Mouse (Mus musculus) hindbrain, postnatal 0 days (tissue): Measurements from ENCODE around the gene Ifnar1. TPM values are rescaled to one million over a fixed set of nuclear protein-coding genes. Genes with fewer than 3 reads are reported as not detected.
A peak's percentile ranks its signal among the peaks of the same experiment; 100 is the strongest.

Experiments
- ATAC-seq: fragments of 200-750 bp; cut with Nextera tagmentation; 2 replicates; pipeline ENCODE4 v1.8.0; 2017; ENCODE audit warnings: mild to moderate bottlenecking, moderate TSS enrichment, moderate library complexity
- DNase-seq: peaks from one replicate; pipeline ENCODE4 v3.0.0-alpha.2; 2015; ENCODE audit warnings: low spot score
- H3K27ac ChIP-seq: fragments of 300-500 bp; sonication (generic); 2 replicates; pipeline ENCODE4 v1.5.1; 2014; ENCODE audit warnings: mild to moderate bottlenecking
- H3K27me3 ChIP-seq: fragments of 300-500 bp; sonication (generic); 2 replicates; pipeline ENCODE4 v1.6.1; 2014; ENCODE audit warnings: low read length, mixed read lengths; ENCODE audit not compliant: insufficient read depth
- H3K36me3 ChIP-seq: fragments of 300-500 bp; sonication (generic); 2 replicates; pipeline ENCODE4 v1.6.1; 2014; ENCODE audit warnings: low read length, mixed read lengths; ENCODE audit not compliant: insufficient read depth
- H3K4me1 ChIP-seq: fragments of 300-500 bp; sonication (generic); 2 replicates; pipeline ENCODE4 v1.6.1; 2014; ENCODE audit warnings: antibody characterized with exemption, low read length, mixed read lengths; ENCODE audit not compliant: insufficient read depth
- H3K4me2 ChIP-seq: fragments of 300-500 bp; sonication (generic); 2 replicates; pipeline ENCODE4 v1.6.1; 2014; ENCODE audit warnings: low read depth, mild to moderate bottlenecking, low read length, moderate library complexity, mixed read lengths
- H3K4me3 ChIP-seq: fragments of 300-500 bp; sonication (generic); 2 replicates; pipeline ENCODE4 v1.5.1; 2014; ENCODE audit warnings: low read length
- H3K9ac ChIP-seq: fragments of 300-500 bp; sonication (generic); replicated peaks from 2 replicates; pipeline ENCODE4 v1.6.1; 2014; ENCODE audit warnings: mild to moderate bottlenecking, low read length, moderate library complexity, mixed read lengths
- H3K9me3 ChIP-seq: fragments of 300-500 bp; sonication (generic); 2 replicates; pipeline ENCODE4 v1.6.1; 2016; ENCODE audit warnings: low read length, mixed read lengths
- CTCF ChIP-seq: IDR thresholded peaks from 2 replicates; pipeline ENCODE4 v1.5.1; 2016; ENCODE audit warnings: antibody characterized with exemption, control low read depth, low read depth
- WGBS: fragments of 180-500 bp; shearing (Covaris S2); extraction: QIAGEN DNeasy Blood & Tissue Kit; methylation state at CpG from one replicate; pipeline ENCODE4 v1.1.7; 2014; 5-methylcytosine and 5-hydroxymethylcytosine counted together
- polyA plus RNA-seq: library from polyadenylated mRNA; unstranded; fragments of >200 nt; fragmentation: Nextera tagmentation; extraction: Ambion mirVana; gene quantifications from 2 replicates; pipeline ENCODE4 v1.2.1, GENCODE M21; 2015
- total RNA-seq: library from RNA; depleted of rRNA; stranded (reverse); fragments of >200 nt; gene quantifications from 2 replicates; pipeline ENCODE4 v1.2.3, GENCODE M21; 2014

Ifnar1 gene
- total and polyA plus RNA-seq, 2 experiments from 2014 or later: 34.1 to 53.1 TPM

- H3K9ac ChIP-seq: no peak overlapping the region
- no peak overlapping the region for H3K27ac ChIP-seq
- no peak overlapping the region for H3K4me2 ChIP-seq
- no peaks in the 10 kb centered on the region for H3K9me3 ChIP-seq
- ATAC-seq (no peak), DNase-seq (no peak)
- TF ChIP-seq CTCF: no peak
- H3K36me3 ChIP-seq: peaks cover 54% of the 10 kb centered on the region
- H3K4me1 ChIP-seq: no peaks in the 10 kb centered on the region
- H3K4me3 ChIP-seq: no peak overlapping the region
- 93% methylated on average over 12 of the region's 12 CpGs for WGBS
- H3K27me3 ChIP-seq: no peaks in the 10 kb centered on the region
Measured at GRCm38 (mm10) chr16:91506396-91506795, 21.4 kb downstream of the Ifnar1 start.

- peak; percentile 88 for DNase-seq
- Histone ChIP-seq H3K27ac (no peak overlapping the region), H3K9ac (no peak overlapping the region), H3K4me1 (no peaks in the 10 kb centered on the region), H3K9me3 (no peaks in the 10 kb centered on the region), H3K27me3 (no peaks in the 10 kb centered on the region), H3K4me3 (no peak overlapping the region), H3K36me3 (peaks cover 4% of the 10 kb centered on the region; the same call in 1 of the 2 replicates), H3K4me2 (no peak overlapping the region)
- TF ChIP-seq CTCF: peak; percentile 98
- peak; percentile 74 for ATAC-seq
- WGBS: 36% methylated on average over 7 of the region's 7 CpGs
Measured at GRCm38 (mm10) chr16:91512161-91512787, 27.2 kb downstream of the Ifnar1 start.

- Histone ChIP-seq H3K9ac (no peak overlapping the region), H3K4me2 (no peak overlapping the region), H3K4me3 (no peak overlapping the region), H3K9me3 (no peaks in the 10 kb centered on the region), H3K27me3 (no peaks in the 10 kb centered on the region), H3K27ac (no peak overlapping the region), H3K4me1 (no peaks in the 10 kb centered on the region), H3K36me3 (peaks cover 4% of the 10 kb centered on the region; the same call in 1 of the 2 replicates)
- no peak for ATAC-seq
- 88% methylated on average over 6 of the region's 6 CpGs for WGBS
- no peak for TF ChIP-seq CTCF
- no peak for DNase-seq
Measured at GRCm38 (mm10) chr16:91513099-91513498, 28.1 kb downstream of the Ifnar1 start.

- ATAC-seq (no peak), DNase-seq (no peak)
- no peak overlapping the region for H3K27ac ChIP-seq
- no peak overlapping the region for H3K9ac ChIP-seq
- WGBS: 86% methylated on average over 7 of the region's 7 CpGs
- no peak for TF ChIP-seq CTCF
- H3K36me3 ChIP-seq: no peaks in the 10 kb centered on the region
- no peak overlapping the region for H3K4me2 ChIP-seq
- H3K4me3 ChIP-seq: no peak overlapping the region
- H3K9me3 ChIP-seq: no peaks in the 10 kb centered on the region
- no peaks in the 10 kb centered on the region for H3K4me1 ChIP-seq
- no peaks in the 10 kb centered on the region for H3K27me3 ChIP-seq
Measured at GRCm38 (mm10) chr16:91517020-91517419, 32.0 kb downstream of the Ifnar1 start.

GRCm38 (mm10) chr16:91522040-91522439, 37.0 kb downstream of the Ifnar1 start:
- TF ChIP-seq CTCF: no peak
- Histone ChIP-seq H3K4me1 (no peaks in the 10 kb centered on the region), H3K27me3 (no peaks in the 10 kb centered on the region), H3K9ac (no peak overlapping the region), H3K4me3 (no peak overlapping the region), H3K36me3 (no peaks in the 10 kb centered on the region), H3K4me2 (no peak overlapping the region), H3K9me3 (no peaks in the 10 kb centered on the region), H3K27ac (no peak overlapping the region)
- no peak for DNase-seq
- 84% methylated on average over 5 of the region's 5 CpGs for WGBS
- no peak for ATAC-seq

GRCm38 (mm10) chr16:91522479-91523309, 37.7 kb downstream of the Ifnar1 start:
- TF ChIP-seq CTCF: no peak
- H3K4me2 ChIP-seq: no peak overlapping the region
- H3K9me3 ChIP-seq: no peaks in the 10 kb centered on the region
- no peaks in the 10 kb centered on the region for H3K27me3 ChIP-seq
- H3K27ac ChIP-seq: no peak overlapping the region
- DNase-seq (no peak), ATAC-seq (no peak)
- WGBS: 50% methylated on average over 18 of the region's 18 CpGs
- no peak overlapping the region for H3K4me3 ChIP-seq
- no peaks in the 10 kb centered on the region for H3K36me3 ChIP-seq
- H3K4me1 ChIP-seq: no peaks in the 10 kb centered on the region
- H3K9ac ChIP-seq: no peak overlapping the region

GRCm38 (mm10) chr16:91524206-91524605, 39.2 kb downstream of the Ifnar1 start:
- no peaks in the 10 kb centered on the region for H3K36me3 ChIP-seq
- H3K9me3 ChIP-seq: no peaks in the 10 kb centered on the region
- ATAC-seq (no peak), DNase-seq (no peak)
- H3K27ac ChIP-seq: no peak overlapping the region
- 93% methylated on average over 5 of the region's 5 CpGs for WGBS
- H3K27me3 ChIP-seq: no peaks in the 10 kb centered on the region
- no peak overlapping the region for H3K9ac ChIP-seq
- no peak overlapping the region for H3K4me2 ChIP-seq
- H3K4me3 ChIP-seq: no peak overlapping the region
- no peaks in the 10 kb centered on the region for H3K4me1 ChIP-seq
- no peak for TF ChIP-seq CTCF
